Mouse (Mus musculus) left cerebral cortex, adult 2 months (tissue): Measurements from ENCODE around the gene Dab1. TPM values are rescaled to one million over a fixed set of nuclear protein-coding genes. Genes with fewer than 3 reads are reported as not detected.

Source experiments
- DNase-seq, 2 experiments: peaks; one replicate each; pipeline ENCODE4 v3.0.0; 2021 to 2022; ENCODE audit warnings: low spot score in 2 of 2, mixed read lengths in 1 of 2; ENCODE audit errors: extremely low spot score in 1 of 2
- H3K27ac ChIP-seq: fragments of 200-600 bp; 2 replicates; pipeline ENCODE4 v1.8.1; 2022
- H3K4me3 ChIP-seq: fragments of 200-600 bp; 2 replicates; pipeline ENCODE4 v1.8.1; 2022
- CTCF ChIP-seq: fragments of 200-600 bp; IDR thresholded peaks from 2 replicates; pipeline ENCODE4 v1.8.1; 2022; ENCODE audit warnings: antibody characterized with exemption, mild to moderate bottlenecking, moderate library complexity
- intact Hi-C: fragments of 180-260 bp; cut with DNase I; formaldehyde crosslinking; loops from one replicate; pipeline ENCODE4 v1.15.1; 2025
- total RNA-seq, 2 experiments: library from RNA; stranded (reverse); gene quantifications; 2 replicates each; pipeline ENCODE4 v1.2.3; 2021

The Dab1 gene
- total RNA-seq, 2 experiments from 2014 or later: 121 to 131 TPM

GRCm38 (mm10) chr4:103704477-103704876 lies 85.3 kb downstream of the Dab1 start:
- intact Hi-C loops: no loop called here
- H3K4me3 ChIP-seq: no peak overlapping the region
- no peak for TF ChIP-seq CTCF
- DNase-seq: no peak
- H3K27ac ChIP-seq: no peak overlapping the region

- no peak for DNase-seq
- Histone ChIP-seq H3K27ac (no peak overlapping the region), H3K4me3 (no peak overlapping the region)
- intact Hi-C loops: no loop called here
- TF ChIP-seq CTCF: no peak
Observed at GRCm38 (mm10) chr4:103706501-103706900, 87.3 kb downstream of the Dab1 start.

- no peak overlapping the region for H3K4me3 ChIP-seq
- no peak for DNase-seq
- intact Hi-C loops: no loop called here
- H3K27ac ChIP-seq: no peak overlapping the region
- no peak for TF ChIP-seq CTCF
Observed at GRCm38 (mm10) chr4:103707140-103707539, 88.0 kb downstream of the Dab1 start.

GRCm38 (mm10) chr4:103711353-103711752 lies 92.2 kb downstream of the Dab1 start:
- Histone ChIP-seq H3K4me3 (no peak overlapping the region), H3K27ac (no peak overlapping the region)
- no peak for TF ChIP-seq CTCF
- intact Hi-C loops: no loop called here
- no peak for DNase-seq

GRCm38 (mm10) chr4:103713921-103714320 lies 94.8 kb downstream of the Dab1 start:
- H3K27ac ChIP-seq: no peak overlapping the region
- TF ChIP-seq CTCF: no peak
- intact Hi-C loops: no loop called here
- H3K4me3 ChIP-seq: no peak overlapping the region
- DNase-seq: no peak

GRCm38 (mm10) chr4:103714991-103715390 lies 95.8 kb downstream of the Dab1 start:
- Histone ChIP-seq H3K4me3 (no peak overlapping the region), H3K27ac (no peak overlapping the region)
- DNase-seq: no peak
- intact Hi-C loops: no loop called here
- no peak for TF ChIP-seq CTCF

GRCm38 (mm10) chr4:103715568-103715967 lies 96.4 kb downstream of the Dab1 start:
- Histone ChIP-seq H3K27ac (no peak overlapping the region), H3K4me3 (no peak overlapping the region)
- DNase-seq: no peak
- intact Hi-C loops: no loop called here
- TF ChIP-seq CTCF: no peak

- intact Hi-C loops: no loop called here
- DNase-seq: no peak
- no peak for TF ChIP-seq CTCF
- Histone ChIP-seq H3K4me3 (no peak overlapping the region), H3K27ac (no peak overlapping the region)
Observed at GRCm38 (mm10) chr4:103722738-103723137, 103.6 kb downstream of the Dab1 start.

GRCm38 (mm10) chr4:103726486-103726885 lies 107.3 kb downstream of the Dab1 start:
- intact Hi-C loops: loop anchor here (1.0 kb wide), 1 partner anchor 96 kb away; no protein-coding TSS in a partner anchor
- TF ChIP-seq CTCF: no peak
- H3K27ac ChIP-seq: no peak overlapping the region; the same call in 1 of the 2 replicates
- H3K4me3 ChIP-seq: no peak overlapping the region
- no peak for DNase-seq

- no peak for TF ChIP-seq CTCF
- no peak overlapping the region for H3K4me3 ChIP-seq
- intact Hi-C loops: no loop called here
- H3K27ac ChIP-seq: no peak overlapping the region
- DNase-seq: no peak
Observed at GRCm38 (mm10) chr4:103737185-103737584, 118.0 kb downstream of the Dab1 start.

GRCm38 (mm10) chr4:103751249-103751855 lies 132.2 kb downstream of the Dab1 start:
- no peak overlapping the region for H3K27ac ChIP-seq

GRCm38 (mm10) chr4:103754561-103754960 lies 135.4 kb downstream of the Dab1 start:
- Histone ChIP-seq H3K4me3 (no peak overlapping the region), H3K27ac (no peak overlapping the region)
- DNase-seq: no peak
- intact Hi-C loops: no loop called here
- no peak for TF ChIP-seq CTCF

More at GRCm38 (mm10) chr4:103751249-103751855, 132.2 kb downstream of the Dab1 start:
- intact Hi-C loops: no loop called here
- no peak for DNase-seq
- no peak; the same call in 1 of the 2 replicates for TF ChIP-seq CTCF
- no peak overlapping the region for H3K4me3 ChIP-seq

GRCm38 (mm10) chr4:103757241-103757640 lies 138.1 kb downstream of the Dab1 start:
- intact Hi-C loops: no loop called here
- Histone ChIP-seq H3K4me3 (no peak overlapping the region), H3K27ac (no peak overlapping the region)
- no peak for DNase-seq
- TF ChIP-seq CTCF: no peak
